ENCODE assay signal across 12 mouse cellular contexts in the genomic region with DNA sequence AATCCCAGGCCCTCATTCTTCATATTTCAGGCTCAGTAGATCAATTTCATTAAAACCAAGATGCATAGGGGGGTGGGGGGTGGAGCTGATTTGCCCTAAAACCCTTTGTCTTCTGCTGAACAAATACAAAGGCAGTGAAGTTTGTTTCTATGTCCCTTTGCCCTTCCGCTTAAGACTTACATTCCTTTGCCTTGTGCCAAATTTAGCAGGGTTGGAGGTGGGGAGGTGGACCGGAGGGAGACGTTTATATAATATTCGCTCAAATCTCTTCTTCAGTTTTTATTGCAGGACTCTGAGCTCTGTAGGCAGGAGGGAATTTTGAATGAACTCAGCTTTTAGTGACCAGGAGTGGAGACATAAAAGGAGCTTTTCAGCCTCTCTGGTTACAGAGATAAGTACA.
DNase-seq lines count a peak whose midpoint lies in the region; ATAC-seq and TF ChIP-seq lines count a peak whose summit lies in the region.
"Had no signal": no experiment of that assay in that cellular context is flagged by ENCODE, and none has a peak within 500 bp of the region (broad histone marks: within the 10 kb centered on the region; RNA-seq: fewer than 3 reads in every experiment).

No protein-coding gene starts in this region.

- H3K4me2 ChIP-seq in forebrain, embryonic 11.5 days (ENCODE audit: low read depth, low read length, severe bottlenecking): peak overlapping the region; percentile 24; the same call in 1 of the 2 replicates
- no peak overlapping the region for H3K4me2 ChIP-seq in forebrain, embryonic 16.5 days (ENCODE audit: low read length)
- no peak overlapping the region for H3K4me2 ChIP-seq in kidney, postnatal 0 days (ENCODE audit: low read length)
- H3K4me2 ChIP-seq in heart, embryonic 13.5 days: peak overlapping the region; percentile 53
- H3K4me2 ChIP-seq: neural tube, embryonic 15.5 days had no signal

- peaks cover 9% of the 10 kb centered on the region for H3K4me1 ChIP-seq in forebrain, embryonic 11.5 days (replicated peaks; ENCODE audit: control insufficient read depth, insufficient read depth, low read length)
- H3K4me1 ChIP-seq in forebrain, embryonic 16.5 days (replicated peaks; ENCODE audit: control insufficient read depth, insufficient read depth, low read length): peaks cover 9% of the 10 kb centered on the region
- H3K4me1 ChIP-seq in kidney, postnatal 0 days (replicated peaks; ENCODE audit: insufficient read depth, low read length): 0 out of 2 replicates have a peak, but pooled peaks cover 14% of the 10 kb centered on the region
- H3K4me1 ChIP-seq in heart, embryonic 13.5 days: peaks cover 42% of the 10 kb centered on the region

- H3K9me3 ChIP-seq in forebrain, embryonic 11.5 days (ENCODE audit: control insufficient read depth, low read length): no peaks in the 10 kb centered on the region
- no peaks in the 10 kb centered on the region for H3K9me3 ChIP-seq in forebrain, embryonic 16.5 days (ENCODE audit: control insufficient read depth, low read length)
- no peaks in the 10 kb centered on the region for H3K9me3 ChIP-seq in kidney, postnatal 0 days (replicated peaks; ENCODE audit: low read length)
- no peaks in the 10 kb centered on the region for H3K9me3 ChIP-seq in heart, embryonic 13.5 days
- H3K9me3 ChIP-seq: neural tube, embryonic 15.5 days had no signal

- no peak overlapping the region for H3K27ac ChIP-seq in forebrain, embryonic 11.5 days (ENCODE audit: low read depth, low read length)
- H3K27ac ChIP-seq in forebrain, embryonic 16.5 days (ENCODE audit: low read length): no peak overlapping the region
- no peak overlapping the region for H3K27ac ChIP-seq in kidney, postnatal 0 days
- peak overlapping the region; percentile 12 for H3K27ac ChIP-seq in heart, embryonic 13.5 days (replicated peaks)
- H3K27ac ChIP-seq: neural tube, embryonic 15.5 days had no signal

- DNase-seq in forebrain, embryonic 11.5 days (ENCODE audit: low spot score): no peak
- DNase-seq in kidney, postnatal 0 days (ENCODE audit: low spot score): peak; percentile 64
- no peak for DNase-seq in kidney, postnatal 10 days
- DNase-seq in R1 (ENCODE audit: low read depth, low spot score): peak; percentile 42
- DNase-seq in spleen, postnatal 4 days (ENCODE audit: low spot score in 2 of 2): no peak
- DNase-seq in urinary bladder, adult 18-20 months (ENCODE audit: low spot score in 2 of 2): no peak
- DNase-seq: adrenal gland, postnatal 10 days; lung, postnatal 4 days; right cerebral cortex, postnatal 14 days had no signal

- ATAC-seq in forebrain, embryonic 11.5 days (replicated peaks; ENCODE audit: low FRiP score): no peak
- no peak for ATAC-seq in forebrain, embryonic 16.5 days
- ATAC-seq in kidney, postnatal 0 days (replicated peaks; ENCODE audit: low FRiP score, low read depth): no peak
- ATAC-seq in heart, embryonic 13.5 days (ENCODE audit: extremely low read depth, insufficient number of reproducible peaks, low FRiP score, low TSS enrichment): no peak

- no peak for TF ChIP-seq CTCF in kidney, postnatal 0 days (IDR thresholded peaks at IDR 0.05; ENCODE audit: low read depth)

- WGBS in forebrain, embryonic 11.5 days: 3% methylated on average over 4 of the region's 4 CpGs
- WGBS in forebrain, embryonic 16.5 days: 14% methylated on average over 4 of the region's 4 CpGs
- WGBS in kidney, postnatal 0 days: 30% methylated on average over 4 of the region's 4 CpGs
- WGBS in heart, embryonic 13.5 days: 7% methylated on average over 4 of the region's 4 CpGs

- H3K4me3 ChIP-seq in forebrain, embryonic 11.5 days (ENCODE audit: low read depth, low read length): no peak overlapping the region
- no peak overlapping the region for H3K4me3 ChIP-seq in forebrain, embryonic 16.5 days (replicated peaks; ENCODE audit: low read length)
- no peak overlapping the region for H3K4me3 ChIP-seq in kidney, postnatal 0 days (replicated peaks; ENCODE audit: low read depth, low read length)
- H3K4me3 ChIP-seq in heart, embryonic 13.5 days: peak overlapping the region; percentile 6; the same call in 1 of the 2 replicates
- H3K4me3 ChIP-seq: neural tube, embryonic 15.5 days had no signal

- H3K9ac ChIP-seq in forebrain, embryonic 11.5 days (ENCODE audit: low read length): no peak overlapping the region
- no peak overlapping the region for H3K9ac ChIP-seq in forebrain, embryonic 16.5 days (replicated peaks; ENCODE audit: low read depth, low read length)
- H3K9ac ChIP-seq in kidney, postnatal 0 days (ENCODE audit: low read depth, low read length): no peak overlapping the region
- H3K9ac ChIP-seq in heart, embryonic 13.5 days: no peak overlapping the region
- H3K9ac ChIP-seq: neural tube, embryonic 15.5 days had no signal

- H3K27me3 ChIP-seq in forebrain, embryonic 11.5 days (ENCODE audit: control insufficient read depth, insufficient read depth, low read length): no peaks in the 10 kb centered on the region
- H3K27me3 ChIP-seq in forebrain, embryonic 16.5 days (replicated peaks; ENCODE audit: control insufficient read depth, insufficient read depth, low read length): no peaks in the 10 kb centered on the region
- H3K27me3 ChIP-seq in kidney, postnatal 0 days (ENCODE audit: insufficient read depth, low read length): no peaks in the 10 kb centered on the region
- no peaks in the 10 kb centered on the region for H3K27me3 ChIP-seq in heart, embryonic 13.5 days (replicated peaks)
- H3K27me3 ChIP-seq: neural tube, embryonic 15.5 days had no signal

- H3K36me3 ChIP-seq in forebrain, embryonic 11.5 days (ENCODE audit: control insufficient read depth, insufficient read depth, low read length): no peaks in the 10 kb centered on the region
- no peaks in the 10 kb centered on the region for H3K36me3 ChIP-seq in forebrain, embryonic 16.5 days (ENCODE audit: control insufficient read depth, insufficient read depth)
- no peaks in the 10 kb centered on the region for H3K36me3 ChIP-seq in kidney, postnatal 0 days (ENCODE audit: insufficient read depth, low read length)
- no peaks in the 10 kb centered on the region for H3K36me3 ChIP-seq in heart, embryonic 13.5 days
- H3K36me3 ChIP-seq: neural tube, embryonic 15.5 days had no signal

Comparison
In these comparisons a context has a peak if more than half of its experiments do, and no peak if none do; other contexts are left out.
1. DNase-seq: peak in kidney, postnatal 0 days (single experiment) and R1 (single experiment); none in forebrain, embryonic 11.5 days (single experiment), kidney, postnatal 10 days (single experiment), spleen, postnatal 4 days (0 of 2) and urinary bladder, adult 18-20 months (0 of 2).
2. H3K4me2 ChIP-seq: peak in forebrain, embryonic 11.5 days (single experiment) and heart, embryonic 13.5 days (single experiment); none in forebrain, embryonic 16.5 days (single experiment) and kidney, postnatal 0 days (single experiment).